Mouse (Mus musculus): Measurements from ENCODE around the gene Sh3pxd2a. TPM values are rescaled to one million over a fixed set of nuclear protein-coding genes. Genes with fewer than 3 reads are reported as not detected.

Gene Sh3pxd2a
- total and polyA plus RNA-seq, 3 experiments = 36.1 to 53.2 (median 52.3) TPM

DNA sequence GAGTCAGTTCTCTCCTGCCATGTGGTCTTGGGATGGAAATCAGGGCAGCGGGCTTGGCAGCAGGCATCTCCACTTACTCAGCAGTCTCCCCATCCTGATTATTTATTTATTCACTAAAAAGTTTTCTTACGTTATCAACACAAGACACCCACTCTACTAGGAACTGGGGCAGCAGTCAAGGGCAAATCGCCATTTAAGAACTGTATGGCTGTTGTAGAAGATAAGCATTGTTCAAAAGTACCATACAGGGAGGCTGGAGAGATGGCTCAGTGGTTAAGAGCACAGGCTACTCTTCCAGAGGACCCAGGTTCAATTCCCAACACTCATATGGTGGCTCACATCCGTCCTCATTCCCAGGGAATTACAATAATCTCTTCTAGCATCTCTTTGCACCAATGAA lies 7.6 kb upstream of the Sh3pxd2a start:
- no peak overlapping the region for H3K4me3 ChIP-seq
- H3K4me1 ChIP-seq (ENCODE audit: control insufficient read depth, insufficient read depth, low read length) = no peaks in the 10 kb centered on the region
- DNase-seq = no peak
- no peak overlapping the region for H3K9ac ChIP-seq (ENCODE audit: low read depth, low read length)
- no peak for TF ChIP-seq EP300 (IDR thresholded peaks at IDR 0.05; ENCODE audit: insufficient read depth, low read depth, low read length)
- no peak for TF ChIP-seq POLR2A (IDR thresholded peaks at IDR 0.05; ENCODE audit: insufficient read depth, low read depth, low read length)
- TF ChIP-seq CTCF (IDR thresholded peaks at IDR 0.05) = no peak
- H3K27ac ChIP-seq = no peak overlapping the region
- H3K27me3 ChIP-seq (ENCODE audit: control insufficient read depth, insufficient read depth, low read length) = no peaks in the 10 kb centered on the region
- intact Hi-C loops (cut with DNase I) = no loop called here
- H3K79me2 ChIP-seq (replicated peaks; ENCODE audit: control insufficient read depth, insufficient read depth, low read length) = no peaks in the 10 kb centered on the region
- WGBS = 75% methylated on average over 4 of the region's 4 CpGs
- H3K36me3 ChIP-seq (ENCODE audit: control insufficient read depth, insufficient read depth, low read length) = no peaks in the 10 kb centered on the region

DNA sequence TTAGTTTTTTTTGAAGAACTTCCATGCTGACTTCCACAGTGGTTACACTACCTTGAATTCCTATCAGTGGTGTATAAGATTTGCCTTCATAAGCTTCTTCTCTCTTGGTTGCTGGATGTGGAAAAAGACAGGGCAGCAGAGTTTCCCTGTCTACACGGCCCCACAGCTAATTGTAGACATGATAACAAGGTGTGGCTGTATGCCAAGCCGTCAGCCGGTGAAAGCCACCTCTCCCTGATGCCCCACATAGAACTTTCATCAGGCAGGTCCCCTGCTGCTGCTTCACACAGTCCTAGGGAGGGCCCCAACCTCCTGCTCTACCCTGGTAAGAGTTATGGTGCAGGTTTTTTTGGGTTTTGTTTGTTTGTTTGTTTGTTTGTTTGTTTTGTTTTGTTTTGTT lies 4.5 kb upstream of the Sh3pxd2a start:
- no peak overlapping the region for H3K27ac ChIP-seq

DNA sequence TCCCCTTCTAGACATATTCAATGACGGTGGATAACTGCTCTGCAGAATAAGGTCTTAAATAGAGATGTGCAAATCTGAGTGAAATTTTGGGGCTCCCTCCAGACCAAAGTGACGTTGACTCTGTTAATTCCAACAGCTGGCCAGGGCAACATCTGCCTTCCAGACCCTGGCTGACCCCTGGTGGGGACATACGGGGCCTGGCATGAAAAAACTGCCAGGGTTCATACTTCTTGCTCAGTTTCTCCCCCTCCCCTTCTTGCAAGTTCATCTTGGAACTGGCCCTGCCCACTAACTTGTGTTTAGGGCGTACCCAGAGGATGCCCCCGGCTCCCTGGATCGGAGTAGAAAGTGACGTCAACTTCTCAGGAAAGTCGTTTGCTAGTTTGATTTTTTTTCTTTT lies 2.6 kb upstream of the Sh3pxd2a start:
- no peak for DNase-seq
- TF ChIP-seq CTCF (IDR thresholded peaks at IDR 0.05) (peak; percentile 38), POLR2A (IDR thresholded peaks at IDR 0.05; ENCODE audit: insufficient read depth, low read depth, low read length) (no peak), EP300 (IDR thresholded peaks at IDR 0.05; ENCODE audit: insufficient read depth, low read depth, low read length) (no peak)

More for the DNA sequence above, 4.5 kb upstream of the Sh3pxd2a start:
- Histone ChIP-seq H3K4me3 (no peak overlapping the region), H3K9ac (ENCODE audit: low read depth, low read length) (no peak overlapping the region), H3K79me2 (replicated peaks; ENCODE audit: control insufficient read depth, insufficient read depth, low read length) (no peaks in the 10 kb centered on the region), H3K4me1 (ENCODE audit: control insufficient read depth, insufficient read depth, low read length) (peaks cover 1% of the 10 kb centered on the region; the same call in 1 of the 2 replicates), H3K27me3 (ENCODE audit: control insufficient read depth, insufficient read depth, low read length) (no peaks in the 10 kb centered on the region), H3K36me3 (ENCODE audit: control insufficient read depth, insufficient read depth, low read length) (no peaks in the 10 kb centered on the region)
- intact Hi-C loops (cut with DNase I) = no loop called here
- DNase-seq = no peak
- 26% methylated on average over 3 of the region's 3 CpGs for WGBS
- TF ChIP-seq CTCF (IDR thresholded peaks at IDR 0.05) (no peak), POLR2A (IDR thresholded peaks at IDR 0.05; ENCODE audit: insufficient read depth, low read depth, low read length) (no peak), EP300 (IDR thresholded peaks at IDR 0.05; ENCODE audit: insufficient read depth, low read depth, low read length) (no peak)

DNA sequence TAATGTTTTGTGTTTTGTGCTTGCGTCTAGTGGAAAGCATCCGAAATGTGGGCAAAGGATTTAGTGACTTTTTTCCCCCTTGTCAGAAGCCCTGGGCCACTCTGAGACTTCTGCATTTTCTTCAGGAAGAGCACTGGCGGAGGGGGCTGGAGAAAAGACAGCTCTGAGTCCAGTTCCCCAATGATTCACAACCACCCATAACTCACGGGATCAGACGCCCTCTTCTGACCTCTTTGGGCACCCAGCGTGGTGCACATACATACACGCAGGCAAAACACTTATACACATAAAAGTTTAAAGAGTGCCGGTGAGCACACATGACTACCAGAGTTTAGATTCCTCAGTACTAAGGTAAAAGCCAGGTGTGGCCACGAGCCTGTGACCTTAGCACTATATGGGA lies 1.3 kb upstream of the Sh3pxd2a start:
- Histone ChIP-seq H3K9ac (ENCODE audit: low read depth, low read length) (no peak overlapping the region), H3K27ac (no peak overlapping the region), H3K36me3 (ENCODE audit: control insufficient read depth, insufficient read depth, low read length) (no peaks in the 10 kb centered on the region), H3K27me3 (ENCODE audit: control insufficient read depth, insufficient read depth, low read length) (no peaks in the 10 kb centered on the region), H3K4me1 (ENCODE audit: control insufficient read depth, insufficient read depth, low read length) (peaks cover 12% of the 10 kb centered on the region), H3K79me2 (replicated peaks; ENCODE audit: control insufficient read depth, insufficient read depth, low read length) (no peaks in the 10 kb centered on the region; the same call in 1 of the 2 replicates), H3K4me3 (no peak overlapping the region)
- TF ChIP-seq CTCF (IDR thresholded peaks at IDR 0.05) = peak; percentile 47
- no peak for TF ChIP-seq POLR2A (IDR thresholded peaks at IDR 0.05; ENCODE audit: insufficient read depth, low read depth, low read length)
- DNase-seq = peak in 1 of 2 experiments; percentile 47
- intact Hi-C loops (cut with DNase I) = loop anchor here (2.0 kb wide), 2 partner anchors 37 to 83 kb away; no protein-coding TSS in a partner anchor
- WGBS = 88% methylated on average over 9 of the region's 9 CpGs

More for the DNA sequence above, 2.6 kb upstream of the Sh3pxd2a start:
- H3K79me2 ChIP-seq (replicated peaks; ENCODE audit: control insufficient read depth, insufficient read depth, low read length) = no peaks in the 10 kb centered on the region; the same call in 1 of the 2 replicates
- H3K27ac ChIP-seq = no peak overlapping the region
- no peak overlapping the region for H3K9ac ChIP-seq (ENCODE audit: low read depth, low read length)
- intact Hi-C loops (cut with DNase I) = no loop called here
- 63% methylated on average over 8 of the region's 8 CpGs for WGBS
- no peaks in the 10 kb centered on the region for H3K27me3 ChIP-seq (ENCODE audit: control insufficient read depth, insufficient read depth, low read length)
- H3K4me1 ChIP-seq (ENCODE audit: control insufficient read depth, insufficient read depth, low read length) = peaks cover 8% of the 10 kb centered on the region; the same call in 1 of the 2 replicates
- H3K4me3 ChIP-seq = no peak overlapping the region
- H3K36me3 ChIP-seq (ENCODE audit: control insufficient read depth, insufficient read depth, low read length) = no peaks in the 10 kb centered on the region

DNA sequence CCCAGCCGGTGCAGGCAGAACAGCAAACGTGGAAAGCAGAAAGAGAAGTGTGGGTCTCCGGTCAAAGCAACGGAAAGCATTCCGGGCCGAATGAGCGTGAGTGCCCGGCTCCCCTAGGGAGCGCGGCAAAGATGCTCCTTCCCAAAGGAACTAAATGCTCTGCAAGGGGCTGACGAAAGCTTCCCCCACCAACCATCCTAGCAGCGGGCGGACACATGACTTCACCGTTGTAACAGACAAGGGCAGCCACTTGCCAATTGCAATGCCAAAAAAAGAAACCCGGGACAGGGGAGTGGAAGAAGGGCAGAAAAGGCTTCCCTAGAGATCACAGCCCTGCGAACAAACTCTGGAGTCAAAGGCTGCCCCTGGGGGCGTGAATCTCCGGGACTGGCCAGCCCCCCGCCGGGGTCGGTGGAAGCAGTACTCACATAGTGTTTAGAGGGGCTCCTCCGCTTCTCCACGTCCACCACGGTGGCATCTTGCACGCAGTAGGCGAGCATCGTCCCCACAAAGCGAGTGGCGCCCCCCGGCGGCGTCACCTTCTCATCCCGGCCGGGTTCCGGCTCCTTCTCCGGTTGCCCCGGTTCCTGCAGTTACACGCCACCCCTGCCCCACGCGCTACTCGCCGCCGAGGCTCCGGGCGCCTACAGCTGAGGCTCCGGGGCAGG lies 431 bp downstream of the Sh3pxd2a start:
- Histone ChIP-seq H3K36me3 (ENCODE audit: control insufficient read depth, insufficient read depth, low read length) (peaks cover 3% of the 10 kb centered on the region; the same call in 1 of the 2 replicates), H3K4me3 (peak overlapping the region; percentile 99), H3K79me2 (replicated peaks; ENCODE audit: control insufficient read depth, insufficient read depth, low read length) (no peaks in the 10 kb centered on the region; the same call in none of the 2 replicates), H3K27ac (peak overlapping the region; percentile 96), H3K27me3 (ENCODE audit: control insufficient read depth, insufficient read depth, low read length) (no peaks in the 10 kb centered on the region), H3K9ac (ENCODE audit: low read depth, low read length) (peak overlapping the region; percentile 99), H3K4me1 (ENCODE audit: control insufficient read depth, insufficient read depth, low read length) (peaks cover 25% of the 10 kb centered on the region)
- under 1% methylated on average over 46 of the region's 46 CpGs for WGBS
- intact Hi-C loops (cut with DNase I) = loop anchor here (1.0 to 5.0 kb wide), 4 partner anchors 36 to 107 kb away; no protein-coding TSS in a partner anchor
- TF ChIP-seq POLR2A (IDR thresholded peaks at IDR 0.05; ENCODE audit: insufficient read depth, low read depth, low read length) (no peak), EP300 (IDR thresholded peaks at IDR 0.05; ENCODE audit: insufficient read depth, low read depth, low read length) (no peak), CTCF (IDR thresholded peaks at IDR 0.05) (peak; percentile 88)
- peak; percentile 92 to 93 for DNase-seq

DNA sequence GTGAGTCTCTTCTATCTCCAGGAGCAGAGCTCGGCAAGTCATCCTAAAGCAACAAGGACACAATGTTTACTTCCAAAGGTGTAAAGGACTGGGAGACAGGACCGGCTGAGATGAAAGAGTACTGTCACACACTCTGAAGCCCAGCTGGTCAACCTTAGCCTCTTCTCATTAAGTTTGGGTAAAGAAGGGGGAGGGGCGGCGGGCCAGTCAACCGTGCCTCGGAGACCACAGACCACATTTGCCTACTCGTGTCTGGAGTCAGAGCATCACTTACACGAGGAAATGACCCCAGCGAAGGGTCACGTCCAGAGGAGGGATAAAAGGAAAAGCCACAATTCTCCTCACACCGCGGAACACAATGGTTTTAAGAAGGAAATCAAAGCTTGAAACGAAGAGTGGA lies 995 bp downstream of the Sh3pxd2a start:
- H3K36me3 ChIP-seq (ENCODE audit: control insufficient read depth, insufficient read depth, low read length) = peaks cover 3% of the 10 kb centered on the region; the same call in 1 of the 2 replicates
- H3K79me2 ChIP-seq (replicated peaks; ENCODE audit: control insufficient read depth, insufficient read depth, low read length) = no peaks in the 10 kb centered on the region; the same call in none of the 2 replicates
- peak overlapping the region; percentile 99 for H3K9ac ChIP-seq (ENCODE audit: low read depth, low read length)
- intact Hi-C loops (cut with DNase I) = loop anchor here (5.0 kb wide), 1 partner anchor 36 kb away; no protein-coding TSS in a partner anchor
- peak overlapping the region; percentile 99 for H3K4me3 ChIP-seq
- no peak for DNase-seq
- peak overlapping the region; percentile 96 for H3K27ac ChIP-seq
- H3K27me3 ChIP-seq (ENCODE audit: control insufficient read depth, insufficient read depth, low read length) = no peaks in the 10 kb centered on the region
- 2% methylated on average over 13 of the region's 13 CpGs for WGBS
- H3K4me1 ChIP-seq (ENCODE audit: control insufficient read depth, insufficient read depth, low read length) = peaks cover 29% of the 10 kb centered on the region
- no peak for TF ChIP-seq EP300 (IDR thresholded peaks at IDR 0.05; ENCODE audit: insufficient read depth, low read depth, low read length)
- TF ChIP-seq CTCF (IDR thresholded peaks at IDR 0.05) = no peak
- TF ChIP-seq POLR2A (IDR thresholded peaks at IDR 0.05; ENCODE audit: insufficient read depth, low read depth, low read length) = no peak

Data from heart, adult 2 months (tissue).